Mouse (Mus musculus): ENCODE results near the gene Ltv1.

The Ltv1 gene

GRCm38 (mm10) chr10:13133850-13134249 lies 59.1 kb downstream of the Ltv1 start:
- no peak for DNase-seq (ENCODE audit: extremely low read depth, low read depth)

Measured in MEL-GATA-1-ER (cell line).